Mouse (Mus musculus): ENCODE data around the gene Hpn. TPM values are rescaled to one million over a fixed set of nuclear protein-coding genes. Genes with fewer than 3 reads are reported as not detected.
A peak's percentile ranks its signal among the peaks of the same experiment; 100 is the strongest.

Gene Hpn
- polyA plus RNA-seq, 2 experiments: 2.5 to 5.5 TPM

- no peak for TF ChIP-seq POLR2A (IDR thresholded peaks at IDR 0.05; ENCODE audit: borderline replicate concordance, extremely low read depth, insufficient read depth, insufficient read length)
- Histone ChIP-seq H3K4me2 (replicated peaks; ENCODE audit: low read depth, low read length, severe bottlenecking) (peak overlapping the region; percentile 44), H3K27ac (replicated peaks; ENCODE audit: low read depth, low read length) (no peak overlapping the region), H3K9me3 (ENCODE audit: control insufficient read depth, low read length) (no peaks in the 10 kb centered on the region), H3K36me3 (ENCODE audit: control insufficient read depth, insufficient read depth, low read length) (no peaks in the 10 kb centered on the region), H3K4me3 (replicated peaks; ENCODE audit: low read length) (peak overlapping the region; percentile 20), H3K9ac (ENCODE audit: low read depth, low read length, severe bottlenecking) (no peak overlapping the region), H3K4me1 (ENCODE audit: control insufficient read depth, insufficient read depth, low read length) (peaks cover 58% of the 10 kb centered on the region), H3K27me3 (ENCODE audit: control insufficient read depth, insufficient read depth, low read length) (peaks cover 52% of the 10 kb centered on the region)
- DNase-seq (ENCODE audit: low spot score): peak; percentile 36
- ATAC-seq (ENCODE audit: low FRiP score, low read depth): no peak
- under 1% methylated on average over 34 of the region's 34 CpGs for WGBS
These were observed 62.3 kb downstream of the Hpn start for GRCm38 (mm10) chr7:31052636-31053434.

- DNase-seq (ENCODE audit: low spot score): no peak
- peak overlapping the region; percentile 20; the same call in 1 of the 2 replicates for H3K4me3 ChIP-seq (replicated peaks; ENCODE audit: low read length)
- WGBS: 4% methylated on average over 22 of the region's 22 CpGs
- H3K4me1 ChIP-seq (ENCODE audit: control insufficient read depth, insufficient read depth, low read length): peaks cover 58% of the 10 kb centered on the region
- no peak for TF ChIP-seq POLR2A (IDR thresholded peaks at IDR 0.05; ENCODE audit: borderline replicate concordance, extremely low read depth, insufficient read depth, insufficient read length)
- ATAC-seq (ENCODE audit: low FRiP score, low read depth): no peak
- peaks cover 52% of the 10 kb centered on the region for H3K27me3 ChIP-seq (ENCODE audit: control insufficient read depth, insufficient read depth, low read length)
- no peaks in the 10 kb centered on the region for H3K36me3 ChIP-seq (ENCODE audit: control insufficient read depth, insufficient read depth, low read length)
- H3K27ac ChIP-seq (replicated peaks; ENCODE audit: low read depth, low read length): no peak overlapping the region
- H3K9ac ChIP-seq (ENCODE audit: low read depth, low read length, severe bottlenecking): no peak overlapping the region
- H3K4me2 ChIP-seq (replicated peaks; ENCODE audit: low read depth, low read length, severe bottlenecking): peak overlapping the region; percentile 44
- no peaks in the 10 kb centered on the region for H3K9me3 ChIP-seq (ENCODE audit: control insufficient read depth, low read length)
These were observed 62.8 kb downstream of the Hpn start for GRCm38 (mm10) chr7:31052251-31052635.

GRCm38 (mm10) chr7:31051321-31052021, 63.6 kb downstream of the Hpn start, which contains the start of gene Fxyd7:
Gene Fxyd7 (minus strand): TSS chr7:31051467.
- peaks cover 52% of the 10 kb centered on the region for H3K27me3 ChIP-seq (ENCODE audit: control insufficient read depth, insufficient read depth, low read length)
- ATAC-seq (ENCODE audit: low FRiP score, low read depth) (no peak), DNase-seq (ENCODE audit: low spot score) (no peak)
- H3K36me3 ChIP-seq (ENCODE audit: control insufficient read depth, insufficient read depth, low read length): no peaks in the 10 kb centered on the region
- WGBS: 2% methylated on average over 17 of the region's 28 CpGs
- H3K9ac ChIP-seq (ENCODE audit: low read depth, low read length, severe bottlenecking): no peak within 1 kb of the TSS
- H3K27ac ChIP-seq (replicated peaks; ENCODE audit: low read depth, low read length): no peak within 1 kb of the TSS
- H3K4me1 ChIP-seq (ENCODE audit: control insufficient read depth, insufficient read depth, low read length): peaks cover 58% of the 10 kb centered on the region
- H3K4me3 ChIP-seq (replicated peaks; ENCODE audit: low read length): peak within 1 kb of the TSS; percentile 21
- no peaks in the 10 kb centered on the region for H3K9me3 ChIP-seq (ENCODE audit: control insufficient read depth, low read length)
- H3K4me2 ChIP-seq (replicated peaks; ENCODE audit: low read depth, low read length, severe bottlenecking): peak within 1 kb of the TSS; percentile 44
- TF ChIP-seq POLR2A (IDR thresholded peaks at IDR 0.05; ENCODE audit: borderline replicate concordance, extremely low read depth, insufficient read depth, insufficient read length): no peak

- H3K4me3 ChIP-seq (replicated peaks; ENCODE audit: low read length): peak overlapping the region; percentile 21
- 3% methylated on average over 9 of the region's 9 CpGs for WGBS
- ATAC-seq (ENCODE audit: low FRiP score, low read depth) (no peak), DNase-seq (ENCODE audit: low spot score) (no peak)
- no peak overlapping the region for H3K27ac ChIP-seq (replicated peaks; ENCODE audit: low read depth, low read length)
- peak overlapping the region; percentile 44 for H3K4me2 ChIP-seq (replicated peaks; ENCODE audit: low read depth, low read length, severe bottlenecking)
- no peak for TF ChIP-seq POLR2A (IDR thresholded peaks at IDR 0.05; ENCODE audit: borderline replicate concordance, extremely low read depth, insufficient read depth, insufficient read length)
- H3K9ac ChIP-seq (ENCODE audit: low read depth, low read length, severe bottlenecking): no peak overlapping the region
- H3K36me3 ChIP-seq (ENCODE audit: control insufficient read depth, insufficient read depth, low read length): no peaks in the 10 kb centered on the region
- H3K4me1 ChIP-seq (ENCODE audit: control insufficient read depth, insufficient read depth, low read length): peaks cover 58% of the 10 kb centered on the region
- H3K27me3 ChIP-seq (ENCODE audit: control insufficient read depth, insufficient read depth, low read length): peaks cover 52% of the 10 kb centered on the region
- no peaks in the 10 kb centered on the region for H3K9me3 ChIP-seq (ENCODE audit: control insufficient read depth, low read length)
These were observed 64.2 kb downstream of the Hpn start for GRCm38 (mm10) chr7:31050921-31051320.

GRCm38 (mm10) chr7:31050487-31050886, 64.6 kb downstream of the Hpn start:
- TF ChIP-seq POLR2A (IDR thresholded peaks at IDR 0.05; ENCODE audit: borderline replicate concordance, extremely low read depth, insufficient read depth, insufficient read length): no peak
- Histone ChIP-seq H3K4me1 (ENCODE audit: control insufficient read depth, insufficient read depth, low read length) (peaks cover 56% of the 10 kb centered on the region), H3K4me3 (replicated peaks; ENCODE audit: low read length) (peak overlapping the region; percentile 21), H3K9ac (ENCODE audit: low read depth, low read length, severe bottlenecking) (no peak overlapping the region), H3K27ac (replicated peaks; ENCODE audit: low read depth, low read length) (no peak overlapping the region), H3K9me3 (ENCODE audit: control insufficient read depth, low read length) (no peaks in the 10 kb centered on the region), H3K27me3 (ENCODE audit: control insufficient read depth, insufficient read depth, low read length) (peaks cover 53% of the 10 kb centered on the region), H3K4me2 (replicated peaks; ENCODE audit: low read depth, low read length, severe bottlenecking) (peak overlapping the region; percentile 44), H3K36me3 (ENCODE audit: control insufficient read depth, insufficient read depth, low read length) (no peaks in the 10 kb centered on the region)
- no peak for ATAC-seq (ENCODE audit: low FRiP score, low read depth)
- WGBS: 2% methylated on average over 6 of the region's 6 CpGs
- no peak for DNase-seq (ENCODE audit: low spot score)

Data from limb, embryonic 14.5 days (tissue).